10 mouse cellular contexts compared by ENCODE assay signal in the genomic region with DNA sequence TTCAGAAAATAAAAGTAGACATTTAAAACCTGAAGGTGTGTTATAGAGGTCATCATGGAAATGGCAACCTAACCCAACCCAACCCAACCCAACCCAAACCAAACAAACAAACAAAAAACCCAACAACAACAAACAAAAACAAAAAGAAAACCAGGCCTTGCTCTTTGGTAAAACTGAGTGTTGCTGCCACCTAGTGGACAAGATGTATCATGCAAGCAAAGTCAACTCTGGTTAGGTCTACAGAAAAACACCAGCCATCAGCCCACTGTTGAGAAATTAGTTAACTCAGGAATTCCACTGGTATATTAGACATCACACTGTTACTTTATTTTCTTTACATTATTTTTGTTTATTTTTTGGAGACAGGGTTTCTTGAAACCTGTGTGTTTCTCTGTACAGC. TPM values are rescaled to one million over a fixed set of nuclear protein-coding genes. Genes with fewer than 3 reads are reported as not detected.
DNase-seq lines count a peak whose midpoint lies in the region; ATAC-seq lines count a peak whose summit lies in the region.
"Had no signal": no experiment of that assay in that cellular context is flagged by ENCODE, and none has a peak within 500 bp of the region (broad histone marks: within the 10 kb centered on the region; RNA-seq: fewer than 3 reads in every experiment).

No protein-coding gene starts in this region.

- DNase-seq in adrenal gland, postnatal 10 days, result peak; percentile 28
- no peak for DNase-seq in adrenal gland, postnatal 4 days (ENCODE audit: low spot score in 2 of 2)
- DNase-seq in kidney, adult 9 months, result peak; percentile 31
- no peak for DNase-seq in kidney, adult 11 months
- peak; percentile 29 for DNase-seq in A20 (ENCODE audit: low read depth, low spot score)
- peak; percentile 48 to 49 for DNase-seq in cerebellum, postnatal 14 days
- DNase-seq in kidney, postnatal 4 days, result peak; percentile 4 to 25

- no peak for ATAC-seq in inflammation-experienced regulatory T-cells, adult 6 months

RNA-seq across cellular contexts. Expression of a gene that starts 17.2 kb away (rescaled TPM):
- 1 to 10 TPM; 3.6 TPM for total RNA-seq in adrenal gland, postnatal 10 days (2021)
- 1 to 10 TPM; 3.9 to 5.6 TPM for total RNA-seq in adrenal gland, postnatal 4 days (2021)
- under 1 TPM in 2 of 3 experiments, not detected in 1; 0.16 to 0.35 TPM for polyA plus RNA-seq in inflammation-experienced regulatory T-cells, adult 6 months (2017; shearing (Covaris generic))

RNA-seq across cellular contexts. Expression of a gene that starts 30.6 kb away (rescaled TPM):
- not detected for total RNA-seq in adrenal gland, postnatal 10 days (2021)
- not detected for total RNA-seq in adrenal gland, postnatal 4 days (2021)
- polyA plus RNA-seq in inflammation-experienced regulatory T-cells, adult 6 months (2017; shearing (Covaris generic)), result not detected
- polyA plus RNA-seq: frontal cortex, adult 2 months; lung, embryonic 15.5 days had no signal

Comparison
In these comparisons a context has a peak if more than half of its experiments do, and no peak if none do; other contexts are left out.
1. DNase-seq: peak in adrenal gland, postnatal 10 days (single experiment), kidney, adult 9 months (single experiment), A20 (single experiment), cerebellum, postnatal 14 days (2 of 2) and kidney, postnatal 4 days (2 of 2); none in adrenal gland, postnatal 4 days (0 of 2) and kidney, adult 11 months (single experiment).